Mouse (Mus musculus) spleen, adult 2 months (tissue): Measurements from ENCODE around the gene 4931428F04Rik. TPM values are rescaled to one million over a fixed set of nuclear protein-coding genes. Genes with fewer than 3 reads are reported as not detected.
"Not testable (repeated sequence)": the region's sequence is repeated elsewhere in the genome, so short reads cannot be mapped to it uniquely, and the experiment has no call there.

Source experiments
- DNase-seq, 2 experiments: peaks; one replicate each; pipeline versions ENCODE4 v3.0.0 to v3.0.0-alpha.2; 2012 to 2021; ENCODE audit warnings: low spot score in 2 of 2, low read depth in 1 of 2
- H3K27ac ChIP-seq: fragments of 200-500 bp; 2 replicates; pipeline ENCODE4 v1.5.1; 2012; ENCODE audit warnings: low read length, inconsistent platforms; ENCODE audit not compliant: insufficient read depth
- H3K27me3 ChIP-seq: fragments of 200-500 bp; 2 replicates; pipeline ENCODE4 v1.6.1; 2012; ENCODE audit warnings: mild to moderate bottlenecking, moderate library complexity, low read length, inconsistent platforms; ENCODE audit not compliant: control insufficient read depth, insufficient read depth
- H3K36me3 ChIP-seq: fragments of 200-500 bp; 2 replicates; pipeline ENCODE4 v1.6.1; 2012; ENCODE audit warnings: mild to moderate bottlenecking, low read length, inconsistent platforms; ENCODE audit not compliant: control insufficient read depth, insufficient read depth
- H3K4me1 ChIP-seq: fragments of 200-500 bp; 2 replicates; pipeline ENCODE4 v1.6.1; 2011; ENCODE audit warnings: inconsistent platforms; ENCODE audit not compliant: control insufficient read depth, insufficient read depth, insufficient read length
- H3K4me3 ChIP-seq: fragments of 200-500 bp; 2 replicates; pipeline ENCODE4 v1.5.1; 2011; ENCODE audit warnings: mild to moderate bottlenecking, inconsistent platforms; ENCODE audit not compliant: insufficient read depth, insufficient read length; ENCODE audit errors: extremely low read depth
- CTCF ChIP-seq: fragments of 200-500 bp; IDR thresholded peaks from 2 replicates; pipeline ENCODE4 v1.5.1; 2011; ENCODE audit warnings: mild to moderate bottlenecking, inconsistent platforms; ENCODE audit not compliant: insufficient read depth, insufficient read length, insufficient replicate concordance; ENCODE audit errors: extremely low read depth
- POLR2A ChIP-seq: fragments of 200-500 bp; IDR thresholded peaks from 2 replicates; pipeline ENCODE4 v1.6.1; 2011; ENCODE audit warnings: low read depth, low read length, inconsistent platforms
- WGBS: fragments of 180-500 bp; shearing (Covaris S2); methylation state at CpG from one replicate; pipeline ENCODE4 v1.1.7; 2018; 5-methylcytosine and 5-hydroxymethylcytosine counted together
- polyA plus RNA-seq: library from polyadenylated mRNA; depleted of rRNA; stranded (reverse); fragments of >200 nt; gene quantifications from 2 replicates; pipeline ENCODE4 v1.2.3, GENCODE M21; 2012

4931428F04Rik gene
- polyA plus RNA-seq, 1 experiment: 3.7 TPM

- no peak for TF ChIP-seq CTCF
- TF ChIP-seq POLR2A: no peak
- Histone ChIP-seq H3K36me3 (peaks cover 3% of the 10 kb centered on the region; the same call in 1 of the 2 replicates), H3K4me3 (0 out of 2 replicates have a peak overlapping the region, but pooled peaks have one; percentile 2), H3K4me1 (peaks cover 20% of the 10 kb centered on the region), H3K27ac (no peak overlapping the region), H3K27me3 (no peaks in the 10 kb centered on the region)
- no peak for DNase-seq
- 84% methylated on average over 9 of the region's 9 CpGs for WGBS
These were observed 5.1 kb upstream of the 4931428F04Rik start for GRCm38 (mm10) chr8:105294776-105295175.

GRCm38 (mm10) chr8:105293405-105293804 is 3.7 kb upstream of the 4931428F04Rik start:
- TF ChIP-seq POLR2A (no peak), CTCF (no peak)
- Histone ChIP-seq H3K4me3 (no peak overlapping the region), H3K27me3 (no peaks in the 10 kb centered on the region), H3K27ac (no peak overlapping the region), H3K4me1 (peaks cover 15% of the 10 kb centered on the region), H3K36me3 (no peaks in the 10 kb centered on the region)
- no peak for DNase-seq
- 93% methylated on average over 19 of the region's 19 CpGs for WGBS

- TF ChIP-seq POLR2A (no peak), CTCF (no peak)
- peaks cover 11% of the 10 kb centered on the region for H3K4me1 ChIP-seq
- no peak overlapping the region for H3K27ac ChIP-seq
- H3K27me3 ChIP-seq: no peaks in the 10 kb centered on the region
- DNase-seq: no peak
- no peak overlapping the region for H3K4me3 ChIP-seq
- H3K36me3 ChIP-seq: no peaks in the 10 kb centered on the region
- 94% methylated on average over 7 of the region's 7 CpGs for WGBS
These were observed 2.8 kb upstream of the 4931428F04Rik start for GRCm38 (mm10) chr8:105292471-105292870.

- not testable (repeated sequence) for H3K36me3 ChIP-seq, H3K4me3 ChIP-seq, H3K27ac ChIP-seq, DNase-seq, H3K27me3 ChIP-seq
- WGBS: 68% methylated on average over 3 of the region's 3 CpGs
- TF ChIP-seq CTCF: 0 out of 2 replicates have a peak, but pooled peaks have one; percentile 4
- H3K4me1 ChIP-seq: peaks cover 11% of the 10 kb centered on the region
These were observed 2.1 kb upstream of the 4931428F04Rik start for GRCm38 (mm10) chr8:105291802-105292201.

- not testable (repeated sequence) for H3K27me3 ChIP-seq
These were observed 1.7 kb upstream of the 4931428F04Rik start for GRCm38 (mm10) chr8:105291364-105291763.

GRCm38 (mm10) chr8:105290554-105291314 is 1.1 kb upstream of the 4931428F04Rik start:
- peak; percentile 72 to 88 for DNase-seq
- no peak overlapping the region for H3K4me3 ChIP-seq
- WGBS: 27% methylated on average over 31 of the region's 31 CpGs

More at GRCm38 (mm10) chr8:105291364-105291763, 1.7 kb upstream of the 4931428F04Rik start:
- not testable (repeated sequence) for H3K36me3 ChIP-seq, DNase-seq, H3K4me3 ChIP-seq, H3K27ac ChIP-seq
- WGBS: 85% methylated on average over 8 of the region's 8 CpGs
- H3K4me1 ChIP-seq: peaks cover 11% of the 10 kb centered on the region

More at GRCm38 (mm10) chr8:105290554-105291314, 1.1 kb upstream of the 4931428F04Rik start:
- TF ChIP-seq POLR2A (no peak), CTCF (peak; percentile 93; the same call in 1 of the 2 replicates)
- Histone ChIP-seq H3K36me3 (no peaks in the 10 kb centered on the region), H3K27ac (no peak overlapping the region), H3K4me1 (peaks cover 11% of the 10 kb centered on the region), H3K27me3 (no peaks in the 10 kb centered on the region)
